Mouse (Mus musculus): ENCODE results near the gene Itgb1bp1.
A peak's percentile ranks its signal among the peaks of the same experiment; 100 is the strongest.

DNA sequence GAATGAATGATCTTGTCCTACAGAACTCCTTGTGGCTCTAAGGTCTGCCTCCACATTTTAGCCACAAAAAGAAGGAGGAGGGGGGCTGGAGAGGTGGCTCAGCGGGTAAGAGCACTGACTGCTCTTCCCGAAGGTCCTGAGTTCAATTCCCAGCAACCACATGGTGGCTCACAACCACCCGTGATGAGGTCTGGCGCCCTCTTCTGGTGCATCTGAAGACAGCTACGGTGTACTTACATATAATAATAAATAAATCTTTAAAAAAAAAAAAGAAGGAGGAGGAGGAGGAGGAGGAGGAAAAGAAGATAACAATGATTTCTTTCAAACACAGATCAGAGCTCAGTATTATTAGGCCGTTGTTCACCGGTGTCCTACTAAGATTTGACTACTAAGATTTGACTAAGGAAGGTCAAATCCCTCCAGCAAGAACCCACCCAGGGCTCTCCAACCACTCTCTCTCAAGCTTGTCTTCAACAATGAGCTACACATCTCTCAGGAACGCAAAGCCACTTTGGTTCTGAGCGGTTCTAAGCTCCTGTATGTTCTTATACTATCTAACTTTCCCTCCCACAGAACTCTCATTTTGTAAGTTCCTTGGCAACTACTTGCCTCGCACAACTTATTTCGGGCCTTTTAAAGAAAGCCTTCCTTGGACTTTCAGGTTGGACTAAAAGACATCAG lies 1.2 kb downstream of the Itgb1bp1 start, which contains the start of gene Cpsf3:
- TF ChIP-seq CTCF (IDR thresholded peaks at IDR 0.05), result 0 out of 2 replicates have a peak, but pooled peaks have one; percentile 17
- TF ChIP-seq EP300 (IDR thresholded peaks at IDR 0.05; ENCODE audit: insufficient read depth, low read depth, low read length), result no peak
- TF ChIP-seq POLR2A (IDR thresholded peaks at IDR 0.05; ENCODE audit: insufficient read depth, low read depth, low read length), result no peak
